Comparison of ENCODE assay signal across 9 mouse cellular contexts in genomic region chr3:53590139-53590621, GRCm38 (mm10).
DNase-seq lines count a peak whose midpoint lies in the region; ATAC-seq lines count a peak whose summit lies in the region.
"Had no signal": no experiment of that assay in that cellular context is flagged by ENCODE, and none has a peak within 500 bp of the region (broad histone marks: within the 10 kb centered on the region; RNA-seq: fewer than 3 reads in every experiment).

No protein-coding gene starts in this region.

- peaks cover 11% of the 10 kb centered on the region for H3K4me1 ChIP-seq in embryonic facial prominence, embryonic 13.5 days
- peaks cover 49% of the 10 kb centered on the region for H3K4me1 ChIP-seq in hindbrain, embryonic 10.5 days (replicated peaks)

- 0 out of 2 replicates have a peak, but pooled peaks cover 3% of the 10 kb centered on the region for H3K27me3 ChIP-seq in embryonic facial prominence, embryonic 13.5 days
- H3K27me3 ChIP-seq in hindbrain, embryonic 10.5 days (ENCODE audit: insufficient read depth, poor library complexity, severe bottlenecking), result peaks cover 18% of the 10 kb centered on the region
- H3K27me3 ChIP-seq: heart, embryonic 15.5 days had no signal

- peak; percentile 11 to 79 for DNase-seq in adrenal gland, adult (ENCODE audit: inconsistent age in 2 of 2, low spot score in 1 of 2)
- no peak for DNase-seq in adrenal gland, postnatal 4 days (ENCODE audit: low spot score in 2 of 2)
- peak; percentile 66 for DNase-seq in adrenal gland, postnatal 10 days
- DNase-seq in hindbrain, embryonic 10.5 days (ENCODE audit: low spot score), result peak; percentile 50
- DNase-seq in layer of hippocampus, adult 8-10 months (ENCODE audit: low spot score in 2 of 2), result peak; percentile 12 to 64
- DNase-seq in lung, postnatal 10 days, result peak; percentile 73
- DNase-seq in right cerebral cortex, postnatal 4 days, result peak; percentile 86

- H3K36me3 ChIP-seq in embryonic facial prominence, embryonic 13.5 days, result no peaks in the 10 kb centered on the region
- no peaks in the 10 kb centered on the region for H3K36me3 ChIP-seq in hindbrain, embryonic 10.5 days
- H3K36me3 ChIP-seq: heart, embryonic 15.5 days had no signal

- H3K4me2 ChIP-seq in embryonic facial prominence, embryonic 13.5 days, result no peak overlapping the region
- H3K4me2 ChIP-seq: heart, embryonic 15.5 days had no signal

- 0% methylated on average over 2 of the region's 2 CpGs for WGBS in embryonic facial prominence, embryonic 13.5 days
- 6% methylated on average over 2 of the region's 2 CpGs for WGBS in hindbrain, embryonic 10.5 days

- peak; percentile 79; the same call in 1 of the 2 replicates for ATAC-seq in embryonic facial prominence, embryonic 13.5 days (ENCODE audit: insufficient number of reproducible peaks, insufficient read depth, low FRiP score, low TSS enrichment, low read depth)

- no peak overlapping the region for H3K4me3 ChIP-seq in embryonic facial prominence, embryonic 13.5 days
- H3K4me3 ChIP-seq in hindbrain, embryonic 10.5 days, result no peak overlapping the region
- H3K4me3 ChIP-seq: heart, embryonic 15.5 days had no signal

- no peak overlapping the region for H3K27ac ChIP-seq in embryonic facial prominence, embryonic 13.5 days
- peak overlapping the region; percentile 56; the same call in 1 of the 2 replicates for H3K27ac ChIP-seq in hindbrain, embryonic 10.5 days
- H3K27ac ChIP-seq: heart, embryonic 15.5 days had no signal

- no peaks in the 10 kb centered on the region for H3K9me3 ChIP-seq in embryonic facial prominence, embryonic 13.5 days
- no peaks in the 10 kb centered on the region for H3K9me3 ChIP-seq in hindbrain, embryonic 10.5 days
- H3K9me3 ChIP-seq: heart, embryonic 15.5 days had no signal

- H3K9ac ChIP-seq in embryonic facial prominence, embryonic 13.5 days, result no peak overlapping the region
- H3K9ac ChIP-seq: heart, embryonic 15.5 days had no signal

Comparison
In these comparisons a context has a peak if more than half of its experiments do, and no peak if none do; other contexts are left out.
1. DNase-seq: peak in adrenal gland, adult (2 of 2), adrenal gland, postnatal 10 days (single experiment), hindbrain, embryonic 10.5 days (single experiment), layer of hippocampus, adult 8-10 months (2 of 2), lung, postnatal 10 days (single experiment) and right cerebral cortex, postnatal 4 days (single experiment); none in adrenal gland, postnatal 4 days (0 of 2).